Mouse (Mus musculus) bone marrow macrophage, adult 2 months (primary cell): Measurements from ENCODE around the gene Gas2l3.

Experiments
- CTCF ChIP-seq: IDR thresholded peaks from 2 replicates; pipeline ENCODE4 v1.5.1; 2012; ENCODE audit warnings: low read depth, mild to moderate bottlenecking, low read length, moderate library complexity
- POLR2A ChIP-seq: IDR thresholded peaks from 2 replicates; pipeline ENCODE4 v1.6.1; 2012; ENCODE audit warnings: mild to moderate bottlenecking, low read depth, low read length, borderline replicate concordance

DNA sequence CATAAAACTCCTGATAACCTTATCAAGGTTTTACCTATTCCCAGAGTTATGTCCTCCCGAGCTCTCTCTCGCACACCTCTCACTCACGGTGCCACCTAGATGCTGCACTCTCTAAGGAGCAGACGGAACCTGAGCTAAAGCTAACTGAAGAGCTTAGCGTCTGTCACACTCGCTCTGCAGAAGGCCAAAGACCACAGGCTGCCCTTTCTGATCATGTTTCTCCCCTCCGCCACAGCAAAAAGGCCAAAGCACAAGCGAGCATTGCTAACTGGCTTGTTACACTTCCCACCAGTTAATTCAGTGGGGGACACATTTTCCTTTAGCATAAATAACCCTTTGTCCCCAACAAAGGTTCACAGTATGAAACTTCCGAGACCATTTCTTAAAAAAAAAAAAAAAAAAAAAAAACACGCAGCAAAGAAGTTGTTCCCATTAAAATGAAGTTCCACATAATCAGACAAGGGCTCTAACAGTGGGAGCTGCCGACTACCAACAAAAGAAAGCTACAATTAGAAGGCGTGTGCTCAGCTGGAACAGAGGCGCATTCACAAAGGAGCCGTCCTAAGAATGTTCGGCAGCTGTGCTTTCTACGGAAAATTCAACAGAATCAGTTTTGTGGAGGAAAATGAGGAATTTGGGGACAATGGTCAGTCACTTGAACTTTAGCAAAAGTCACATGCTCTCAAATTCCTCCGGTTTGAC is 9.1 kb downstream of the Gas2l3 start:
- no peak for TF ChIP-seq CTCF
- no peak for TF ChIP-seq POLR2A
